Mouse (Mus musculus): ENCODE data around the gene Nono. TPM values are rescaled to one million over a fixed set of nuclear protein-coding genes. Genes with fewer than 3 reads are reported as not detected.

Nono gene
- 298 and 299 TPM in 2 replicates for polyA plus RNA-seq (2015; fragmentation: Nextera tagmentation; extraction: Ambion mirVana)

GRCm38 (mm10) chrX:101429142-101429949 is at the start of gene Nono:
Gene Nono (plus strand): TSS chrX:101429318.
- Histone ChIP-seq H3K36me3 (0 out of 2 replicates have a peak, but pooled peaks cover 4% of the 10 kb centered on the region), H3K4me1 (replicated peaks) (peaks cover 12% of the 10 kb centered on the region), H3K9me3 (no peaks in the 10 kb centered on the region), H3K9ac (peak within 1 kb of the TSS; percentile 72), H3K4me3 (peak within 1 kb of the TSS; percentile 67), H3K4me2 (peak within 1 kb of the TSS; percentile 56), H3K27ac (replicated peaks) (peak within 1 kb of the TSS; percentile 93), H3K27me3 (no peaks in the 10 kb centered on the region)
- WGBS = 26% methylated on average over 50 of the region's 51 CpGs
- ATAC-seq (ENCODE audit: low FRiP score, low read depth) = peak; percentile 97

- Histone ChIP-seq H3K4me2 (no peak overlapping the region), H3K9me3 (no peaks in the 10 kb centered on the region), H3K4me3 (no peak overlapping the region), H3K4me1 (replicated peaks) (no peaks in the 10 kb centered on the region), H3K27me3 (peaks cover 7% of the 10 kb centered on the region; the same call in 1 of the 2 replicates), H3K27ac (replicated peaks) (no peak overlapping the region), H3K36me3 (no peaks in the 10 kb centered on the region), H3K9ac (no peak overlapping the region)
- no peak for ATAC-seq (ENCODE audit: low FRiP score, low read depth)
- 80% methylated on average over 1 of the region's 1 CpGs for WGBS
These were observed 49.4 kb upstream of the Nono start for GRCm38 (mm10) chrX:101379744-101380143.

DNA sequence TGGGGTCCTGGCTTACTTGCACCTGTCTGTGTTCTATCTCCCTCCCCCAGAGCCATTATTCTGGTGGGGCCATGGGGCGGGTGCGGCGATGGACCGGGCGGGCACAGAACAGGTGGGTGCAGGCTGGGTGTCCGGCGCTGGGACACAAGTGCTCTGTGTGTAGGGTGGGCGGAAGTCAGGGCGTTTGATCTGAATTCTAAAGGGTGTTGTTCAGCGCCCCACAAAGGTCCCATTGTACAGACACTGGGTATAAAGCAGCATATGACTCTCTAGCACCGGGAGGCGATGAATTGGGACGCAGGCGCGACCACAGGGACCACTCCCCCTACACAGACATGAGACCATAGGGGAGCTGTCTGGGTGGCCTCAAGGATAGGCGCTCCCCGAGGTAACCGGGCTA is 45.7 kb upstream of the Nono start:
- Histone ChIP-seq H3K4me3 (no peak overlapping the region), H3K9ac (no peak overlapping the region), H3K4me1 (replicated peaks) (no peaks in the 10 kb centered on the region), H3K4me2 (0 out of 2 replicates have a peak overlapping the region, but pooled peaks have one; percentile 55), H3K27ac (replicated peaks) (no peak overlapping the region), H3K27me3 (peaks cover 7% of the 10 kb centered on the region; the same call in 1 of the 2 replicates), H3K36me3 (no peaks in the 10 kb centered on the region), H3K9me3 (no peaks in the 10 kb centered on the region)
- WGBS = 27% methylated on average over 18 of the region's 18 CpGs
- 0 out of 2 replicates have a peak, but pooled peaks have one; percentile 9 for ATAC-seq (ENCODE audit: low FRiP score, low read depth)

DNA sequence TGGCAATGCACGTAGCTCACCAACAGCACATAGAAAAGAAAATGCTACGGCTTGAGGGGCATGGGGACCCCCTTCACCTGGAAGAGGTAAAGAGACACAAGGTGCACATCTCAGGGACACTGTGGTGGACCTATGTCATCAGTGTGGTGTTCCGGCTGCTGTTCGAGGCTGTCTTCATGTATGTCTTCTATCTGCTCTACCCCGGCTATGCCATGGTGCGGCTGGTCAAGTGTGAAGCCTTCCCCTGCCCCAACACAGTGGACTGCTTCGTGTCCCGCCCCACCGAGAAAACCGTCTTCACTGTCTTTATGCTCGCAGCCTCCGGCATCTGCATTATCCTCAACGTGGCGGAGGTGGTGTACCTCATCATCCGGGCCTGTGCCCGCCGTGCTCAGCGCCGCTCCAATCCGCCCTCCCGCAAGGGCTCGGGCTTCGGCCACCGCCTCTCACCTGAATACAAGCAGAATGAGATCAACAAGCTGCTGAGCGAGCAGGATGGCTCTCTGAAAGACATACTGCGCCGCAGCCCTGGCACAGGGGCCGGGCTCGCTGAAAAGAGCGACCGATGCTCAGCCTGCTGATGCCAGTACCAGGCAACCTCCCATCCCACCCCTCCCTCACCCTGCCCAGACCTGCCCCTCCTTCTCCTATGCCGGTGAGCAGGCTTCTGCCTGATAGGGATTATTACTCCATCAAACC is 44.5 kb upstream of the Nono start:
- no peaks in the 10 kb centered on the region for H3K36me3 ChIP-seq
- H3K27ac ChIP-seq (replicated peaks) = peak overlapping the region; percentile 34; the same call in 1 of the 2 replicates
- 22% methylated on average over 32 of the region's 32 CpGs for WGBS
- peak overlapping the region; percentile 55 for H3K4me2 ChIP-seq
- no peaks in the 10 kb centered on the region for H3K9me3 ChIP-seq
- H3K4me3 ChIP-seq = peak overlapping the region; percentile 34
- no peaks in the 10 kb centered on the region for H3K4me1 ChIP-seq (replicated peaks)
- H3K27me3 ChIP-seq = peaks cover 7% of the 10 kb centered on the region; the same call in 1 of the 2 replicates
- peak; percentile 77 for ATAC-seq (ENCODE audit: low FRiP score, low read depth)
- peak overlapping the region; percentile 37; the same call in 1 of the 2 replicates for H3K9ac ChIP-seq

- ATAC-seq (ENCODE audit: low FRiP score, low read depth) = no peak
- Histone ChIP-seq H3K4me2 (no peak overlapping the region), H3K27ac (replicated peaks) (no peak overlapping the region), H3K27me3 (peaks cover 7% of the 10 kb centered on the region; the same call in 1 of the 2 replicates), H3K4me1 (replicated peaks) (no peaks in the 10 kb centered on the region), H3K4me3 (no peak overlapping the region), H3K36me3 (no peaks in the 10 kb centered on the region), H3K9me3 (no peaks in the 10 kb centered on the region), H3K9ac (no peak overlapping the region)
- 22% methylated on average over 4 of the region's 4 CpGs for WGBS
These were observed 42.9 kb upstream of the Nono start for GRCm38 (mm10) chrX:101386222-101386621.

- no peak overlapping the region for H3K4me3 ChIP-seq
- 0 out of 2 replicates have a peak, but pooled peaks cover 2% of the 10 kb centered on the region for H3K27me3 ChIP-seq
- no peaks in the 10 kb centered on the region for H3K36me3 ChIP-seq
- WGBS = 49% methylated on average over 5 of the region's 5 CpGs
- H3K9ac ChIP-seq = no peak overlapping the region
- no peaks in the 10 kb centered on the region for H3K9me3 ChIP-seq
- ATAC-seq (ENCODE audit: low FRiP score, low read depth) = no peak
- H3K4me2 ChIP-seq = no peak overlapping the region
- no peaks in the 10 kb centered on the region for H3K4me1 ChIP-seq (replicated peaks)
- no peak overlapping the region for H3K27ac ChIP-seq (replicated peaks)
These were observed 40.1 kb upstream of the Nono start for GRCm38 (mm10) chrX:101388866-101389537.

GRCm38 (mm10) chrX:101394341-101394740 is 34.8 kb upstream of the Nono start:
- no peak overlapping the region for H3K9ac ChIP-seq
- H3K27ac ChIP-seq (replicated peaks) = no peak overlapping the region
- no peaks in the 10 kb centered on the region for H3K36me3 ChIP-seq
- no peak overlapping the region for H3K4me2 ChIP-seq
- H3K9me3 ChIP-seq = no peaks in the 10 kb centered on the region
- WGBS = 62% methylated on average over 2 of the region's 2 CpGs
- no peaks in the 10 kb centered on the region for H3K4me1 ChIP-seq (replicated peaks)
- ATAC-seq (ENCODE audit: low FRiP score, low read depth) = no peak
- H3K4me3 ChIP-seq = no peak overlapping the region
- H3K27me3 ChIP-seq = 0 out of 2 replicates have a peak, but pooled peaks cover 12% of the 10 kb centered on the region

GRCm38 (mm10) chrX:101396459-101396858 is 32.7 kb upstream of the Nono start:
- WGBS = 20% methylated on average over 11 of the region's 11 CpGs
- ATAC-seq (ENCODE audit: low FRiP score, low read depth) = no peak

GRCm38 (mm10) chrX:101418946-101419724 is 10.0 kb upstream of the Nono start:
- Histone ChIP-seq H3K4me1 (replicated peaks) (peaks cover 24% of the 10 kb centered on the region), H3K9ac (peak overlapping the region; percentile 60), H3K27ac (replicated peaks) (peak overlapping the region; percentile 89), H3K36me3 (no peaks in the 10 kb centered on the region), H3K9me3 (no peaks in the 10 kb centered on the region), H3K4me2 (peak overlapping the region; percentile 66), H3K27me3 (no peaks in the 10 kb centered on the region), H3K4me3 (peak overlapping the region; percentile 60)
- ATAC-seq (ENCODE audit: low FRiP score, low read depth) = no peak; the same call in 1 of the 2 replicates
- 20% methylated on average over 35 of the region's 36 CpGs for WGBS

More at GRCm38 (mm10) chrX:101396459-101396858, 32.7 kb upstream of the Nono start:
- Histone ChIP-seq H3K9ac (no peak overlapping the region), H3K9me3 (no peaks in the 10 kb centered on the region), H3K36me3 (no peaks in the 10 kb centered on the region), H3K27me3 (0 out of 2 replicates have a peak, but pooled peaks cover 12% of the 10 kb centered on the region), H3K4me1 (replicated peaks) (no peaks in the 10 kb centered on the region), H3K27ac (replicated peaks) (no peak overlapping the region), H3K4me2 (no peak overlapping the region), H3K4me3 (no peak overlapping the region)

GRCm38 (mm10) chrX:101419725-101420699 is 9.1 kb upstream of the Nono start:
- H3K4me3 ChIP-seq = peak overlapping the region; percentile 60
- H3K36me3 ChIP-seq = no peaks in the 10 kb centered on the region
- H3K4me1 ChIP-seq (replicated peaks) = peaks cover 24% of the 10 kb centered on the region
- H3K4me2 ChIP-seq = peak overlapping the region; percentile 66
- WGBS = 17% methylated on average over 48 of the region's 54 CpGs
- peak; percentile 95 for ATAC-seq (ENCODE audit: low FRiP score, low read depth)
- H3K9ac ChIP-seq = peak overlapping the region; percentile 60
- no peaks in the 10 kb centered on the region for H3K9me3 ChIP-seq
- no peaks in the 10 kb centered on the region for H3K27me3 ChIP-seq
- H3K27ac ChIP-seq (replicated peaks) = peak overlapping the region; percentile 89
